Mouse (Mus musculus) heart, postnatal 10 days (tissue): Measurements from ENCODE around the gene Adar. TPM values are rescaled to one million over a fixed set of nuclear protein-coding genes. Genes with fewer than 3 reads are reported as not detected.

ENCODE experiments used
- DNase-seq, 2 experiments: peaks; one replicate each; pipeline ENCODE4 v3.0.0; 2021
- intact Hi-C: fragments of 180-260 bp; cut with DNase I; formaldehyde crosslinking; loops from one replicate; pipeline ENCODE4 v1.15.1; 2025
- total RNA-seq, 2 experiments: library from RNA; stranded (reverse); gene quantifications; 2 replicates each; pipeline ENCODE4 v1.2.3; 2021

Adar gene
- 10 to 100 TPM; 14.3 to 16.2 TPM for total RNA-seq

GRCm38 (mm10) chr3:89714359-89715206 lies at the start of gene Adar:
Adar (plus strand) TSS chr3:89715022.
- intact Hi-C loops: no loop called here
- DNase-seq: peak; percentile 80 to 88

- no peak for DNase-seq
Observed at GRCm38 (mm10) chr3:89667131-89667530, 47.7 kb upstream of the Adar start.

GRCm38 (mm10) chr3:89671334-89671733 lies 43.5 kb upstream of the Adar start:
- intact Hi-C loops: no loop called here
- peak in 1 of 2 experiments; percentile 27 for DNase-seq

More at GRCm38 (mm10) chr3:89667131-89667530, 47.7 kb upstream of the Adar start:
- intact Hi-C loops: no loop called here

GRCm38 (mm10) chr3:89672573-89673317 lies 42.1 kb upstream of the Adar start:
- intact Hi-C loops: no loop called here
- DNase-seq: no peak

GRCm38 (mm10) chr3:89677617-89678016 lies 37.2 kb upstream of the Adar start:
- intact Hi-C loops: no loop called here
- DNase-seq: no peak

GRCm38 (mm10) chr3:89686031-89686430 lies 28.8 kb upstream of the Adar start:
- intact Hi-C loops: loop anchor here (5.0 kb wide), 2 partner anchors 109 to 229 kb away; no protein-coding TSS in a partner anchor
- no peak for DNase-seq

- peak; percentile 89 to 94 for DNase-seq
- intact Hi-C loops: loop anchor here (1.0 to 5.0 kb wide), 3 partner anchors 112 to 232 kb away; no protein-coding TSS in a partner anchor
Observed at GRCm38 (mm10) chr3:89688694-89689581, 25.9 kb upstream of the Adar start.

- no peak for DNase-seq
- intact Hi-C loops: no loop called here
Observed at GRCm38 (mm10) chr3:89691776-89692175, 23.0 kb upstream of the Adar start.

GRCm38 (mm10) chr3:89696152-89696821 lies 18.5 kb upstream of the Adar start:
- no peak for DNase-seq
- intact Hi-C loops: no loop called here

- intact Hi-C loops: no loop called here
Observed at GRCm38 (mm10) chr3:89698958-89699357, 15.9 kb upstream of the Adar start.

GRCm38 (mm10) chr3:89700461-89700860 lies 14.4 kb upstream of the Adar start:
- intact Hi-C loops: no loop called here
- no peak for DNase-seq

More at GRCm38 (mm10) chr3:89698958-89699357, 15.9 kb upstream of the Adar start:
- DNase-seq: no peak

GRCm38 (mm10) chr3:89703596-89703995 lies 11.2 kb upstream of the Adar start:
- no peak for DNase-seq
- intact Hi-C loops: no loop called here

GRCm38 (mm10) chr3:89704064-89704463 lies 10.8 kb upstream of the Adar start:
- intact Hi-C loops: no loop called here
- no peak for DNase-seq

- intact Hi-C loops: no loop called here
- DNase-seq: peak in 1 of 2 experiments; percentile 58
Observed at GRCm38 (mm10) chr3:89715207-89715966, 565 bp downstream of the Adar start.

- intact Hi-C loops: no loop called here
- DNase-seq: peak; percentile 10 to 11
Observed at GRCm38 (mm10) chr3:89715967-89716256, 1.1 kb downstream of the Adar start.

GRCm38 (mm10) chr3:89722032-89722431 lies 7.2 kb downstream of the Adar start:
- no peak for DNase-seq
- intact Hi-C loops: no loop called here

GRCm38 (mm10) chr3:89723400-89724084 lies 8.7 kb downstream of the Adar start:
- intact Hi-C loops: no loop called here
- no peak for DNase-seq

GRCm38 (mm10) chr3:89727028-89727427 lies 12.2 kb downstream of the Adar start:
- intact Hi-C loops: no loop called here
- DNase-seq: peak; percentile 57 to 61

- DNase-seq: no peak
- intact Hi-C loops: no loop called here
Observed at GRCm38 (mm10) chr3:89728848-89729247, 14.0 kb downstream of the Adar start.
